Mouse (Mus musculus) ES-CJ7 (cell line): Measurements from ENCODE around the gene Nr2e1.

Experiments used
- DNase-seq: peaks from one replicate; pipeline ENCODE4 v3.0.0; 2011; ENCODE audit warnings: low read depth, low spot score

The Nr2e1 gene

GRCm38 (mm10) chr10:42587961-42588750 is 4.7 kb upstream of the Nr2e1 start:
- DNase-seq: no peak

- DNase-seq: no peak
Observed at GRCm38 (mm10) chr10:42585596-42586305, 2.3 kb upstream of the Nr2e1 start.

GRCm38 (mm10) chr10:42585156-42585555 is 1.7 kb upstream of the Nr2e1 start:
- no peak for DNase-seq

GRCm38 (mm10) chr10:42584436-42584983 is 1.1 kb upstream of the Nr2e1 start:
- peak; percentile 54 for DNase-seq

- no peak for DNase-seq
Observed at GRCm38 (mm10) chr10:42583902-42584435, 537 bp upstream of the Nr2e1 start.

- DNase-seq: no peak
Observed at GRCm38 (mm10) chr10:42582566-42583110, 794 bp downstream of the Nr2e1 start.

GRCm38 (mm10) chr10:42581694-42582565 is 1.5 kb downstream of the Nr2e1 start:
- DNase-seq: peak; percentile 65

GRCm38 (mm10) chr10:42580951-42581277 is 2.5 kb downstream of the Nr2e1 start:
- no peak for DNase-seq

GRCm38 (mm10) chr10:42580131-42580950 is 3.1 kb downstream of the Nr2e1 start:
- DNase-seq: peak; percentile 75

GRCm38 (mm10) chr10:42579475-42580130 is 3.8 kb downstream of the Nr2e1 start:
- peak; percentile 53 for DNase-seq

- no peak for DNase-seq
Observed at GRCm38 (mm10) chr10:42578698-42579474, 4.5 kb downstream of the Nr2e1 start.

GRCm38 (mm10) chr10:42578281-42578675 is 5.2 kb downstream of the Nr2e1 start:
- DNase-seq: no peak

GRCm38 (mm10) chr10:42577525-42578280 is 5.7 kb downstream of the Nr2e1 start:
- no peak for DNase-seq

- peak; percentile 88 for DNase-seq
Observed at GRCm38 (mm10) chr10:42574639-42575038, 8.8 kb downstream of the Nr2e1 start.

- DNase-seq: no peak
Observed at GRCm38 (mm10) chr10:42572971-42573370, 10.5 kb downstream of the Nr2e1 start.

- DNase-seq: no peak
Observed at GRCm38 (mm10) chr10:42572567-42572966, 10.9 kb downstream of the Nr2e1 start.

- peak; percentile 91 for DNase-seq
Observed at GRCm38 (mm10) chr10:42562272-42562671, 21.2 kb downstream of the Nr2e1 start.

- no peak for DNase-seq
Observed at GRCm38 (mm10) chr10:42559581-42560200, 23.7 kb downstream of the Nr2e1 start.
